Mouse (Mus musculus) skeletal muscle tissue, postnatal 0 days (tissue): ENCODE results near the gene Pcgf1. TPM values are rescaled to one million over a fixed set of nuclear protein-coding genes. Genes with fewer than 3 reads are reported as not detected.

Source experiments
- microRNA counts: library from miRNA; unstranded; fragments of <30 nt; microRNA quantifications from one replicate; lab custom pipeline; 2015
- microRNA-seq, 2 experiments: library from miRNA; unstranded; fragments of <30 nt; microRNA quantifications; one replicate each; pipeline ENCODE4; 2016
- polyA plus RNA-seq: library from polyadenylated mRNA; unstranded; fragments of >200 nt; fragmentation: Nextera tagmentation; extraction: Ambion mirVana; gene quantifications from 2 replicates; pipeline ENCODE4 v1.2.1, GENCODE M21; 2015

Gene Pcgf1
- polyA plus RNA-seq: 10.8 and 11.5 TPM in 2 replicates

DNA sequence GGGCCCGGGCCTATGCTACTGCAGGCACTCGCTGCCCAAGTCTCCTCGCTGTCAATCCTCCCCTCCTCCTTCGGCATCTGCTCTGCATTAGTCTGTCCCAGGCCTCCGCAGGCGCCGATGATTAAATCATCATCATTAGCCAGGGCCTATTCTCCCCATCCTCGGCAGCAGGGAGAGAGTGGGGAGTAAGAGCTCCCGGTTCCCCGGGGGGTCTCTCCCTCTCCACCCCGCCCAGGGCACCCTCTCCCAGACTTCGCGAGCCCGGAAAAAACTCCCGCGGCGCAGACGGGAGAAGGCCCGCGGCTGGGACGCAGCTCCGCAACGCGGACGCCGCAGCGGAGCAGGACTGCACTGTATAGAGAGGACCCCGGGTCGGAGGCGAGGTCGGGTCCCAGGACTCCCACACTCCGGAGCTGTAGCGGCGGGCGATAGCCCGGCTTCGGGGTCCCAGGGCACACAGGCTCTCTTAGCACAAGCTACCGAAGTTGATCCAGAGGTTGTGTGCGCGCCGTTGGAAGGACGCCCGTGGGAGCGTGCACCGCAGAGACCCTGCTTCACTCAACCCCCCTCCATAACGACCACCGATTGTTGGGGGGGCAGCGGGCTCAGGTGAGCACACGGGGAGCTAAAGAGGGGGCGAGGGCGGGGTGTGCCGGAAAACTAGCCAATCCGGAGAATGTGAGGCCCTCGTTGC lies at the start of gene Pcgf1:
TSS of gene Pcgf1 (plus strand) at position 240 of the 694 bp plus-strand sequence.

DNA sequence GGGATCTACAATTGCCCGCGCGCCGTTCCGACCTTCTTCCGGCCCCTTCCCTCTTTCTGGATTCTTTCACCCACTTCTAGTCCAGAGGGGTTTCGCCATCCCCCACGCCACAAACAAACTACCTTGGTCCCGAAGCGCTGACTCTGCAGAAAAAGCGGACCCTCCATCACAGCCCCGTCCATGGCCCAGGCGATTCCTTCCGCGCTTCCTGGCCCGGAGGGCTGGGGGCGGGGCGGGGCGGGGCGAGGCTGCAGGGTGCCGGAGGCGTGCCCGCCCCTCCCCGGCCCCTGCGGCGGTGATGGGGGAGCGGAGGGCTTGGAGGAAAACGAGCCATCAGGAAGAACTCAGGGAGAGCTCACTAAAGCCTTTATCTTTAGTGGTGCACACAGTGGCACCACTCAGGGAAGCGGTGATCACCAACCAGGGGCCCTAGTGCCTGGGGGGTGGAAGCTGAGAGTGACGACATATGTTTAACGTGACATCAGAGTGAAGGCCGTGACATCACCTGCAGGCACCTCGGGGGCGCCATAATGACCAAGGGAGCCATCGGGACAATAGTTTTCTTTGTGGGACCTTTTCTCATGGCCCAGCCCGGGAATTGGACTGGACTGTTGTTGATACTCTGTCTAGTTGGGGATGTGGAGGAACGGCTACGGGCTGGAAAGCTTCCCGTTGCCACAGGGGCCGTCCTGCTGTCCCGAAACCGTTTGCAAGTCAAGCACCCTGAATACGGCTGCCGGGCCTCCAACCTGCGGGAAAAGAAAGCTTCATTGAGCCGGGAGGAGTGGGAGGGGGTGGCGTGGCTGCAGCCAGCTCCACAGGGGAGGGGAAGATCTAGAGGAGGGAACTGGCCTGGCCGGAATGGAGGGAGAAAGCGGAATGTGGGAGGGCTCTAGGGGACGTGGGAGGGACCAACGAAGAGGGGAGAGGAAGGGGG lies 44.2 kb upstream of the Pcgf1 start, which contains the start of the genes Dok1 and Loxl3:
TSS of gene Dok1 (minus strand) at position 223 of the 937 bp plus-strand sequence.
TSS of gene Loxl3 (plus strand) at position 925 of the 937 bp plus-strand sequence.

DNA sequence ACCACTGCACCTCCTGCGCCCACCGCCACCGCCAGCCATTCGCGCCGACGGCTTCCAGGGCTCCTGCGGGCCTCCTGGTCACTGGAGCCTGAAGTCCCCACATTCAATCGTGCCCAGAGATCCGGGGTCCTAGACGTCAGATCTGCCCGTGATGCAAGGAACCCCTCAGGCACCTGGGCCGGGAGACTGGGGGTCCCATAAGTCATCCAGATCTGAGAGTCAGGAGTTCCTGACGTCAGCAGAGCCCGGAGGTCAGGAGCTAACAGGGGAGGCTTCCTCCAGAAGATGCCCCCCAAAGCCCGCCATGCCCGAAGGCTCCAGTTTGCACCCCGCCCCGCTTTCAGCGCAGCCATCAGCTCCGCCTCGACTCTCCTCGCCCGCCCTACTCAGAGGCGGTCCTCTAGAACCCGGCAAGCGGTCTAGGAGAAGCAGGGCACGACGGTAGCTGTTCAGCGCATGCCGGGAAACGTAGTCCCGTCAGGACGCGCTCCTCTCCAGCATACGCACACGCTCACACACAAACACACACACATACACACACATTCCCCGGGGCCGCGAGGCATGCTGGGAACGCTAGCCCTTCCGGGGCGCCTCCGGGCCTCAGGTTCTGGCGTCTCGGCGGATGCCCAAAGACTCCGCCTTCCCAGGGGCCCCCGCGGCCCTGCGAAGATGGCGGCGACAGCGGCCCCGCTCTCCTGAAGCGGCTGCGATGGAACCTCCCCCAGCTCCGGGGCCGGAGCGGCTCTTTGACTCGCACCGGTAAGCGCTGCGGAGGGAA lies 23.4 kb upstream of the Pcgf1 start, which contains the start of gene Aup1:
TSS of gene Aup1 (plus strand) at position 448 of the 778 bp plus-strand sequence.

DNA sequence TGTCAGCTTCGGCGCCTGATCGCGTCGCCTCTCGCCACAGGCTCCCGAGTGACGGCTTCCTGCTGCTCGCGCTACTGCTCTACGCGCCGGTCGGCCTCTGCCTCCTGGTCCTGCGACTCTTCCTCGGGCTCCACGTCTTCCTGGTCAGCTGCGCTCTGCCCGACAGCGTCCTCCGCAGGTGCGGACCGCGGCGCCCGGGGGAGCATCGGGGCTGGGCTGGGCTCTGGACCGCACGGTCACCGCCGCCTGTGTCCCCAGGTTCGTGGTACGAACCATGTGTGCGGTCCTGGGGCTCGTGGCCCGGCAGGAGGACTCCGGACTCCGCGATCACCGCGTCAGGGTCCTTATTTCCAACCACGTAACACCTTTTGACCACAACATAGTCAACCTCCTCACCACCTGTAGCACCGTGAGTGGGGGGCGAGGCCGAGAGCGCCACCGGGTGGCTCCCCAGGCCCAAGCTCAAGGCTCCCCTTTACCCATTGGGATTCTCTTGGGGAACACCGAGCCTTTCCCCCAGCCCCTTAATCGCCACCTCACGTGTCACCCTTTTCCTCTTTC lies 22.7 kb upstream of the Pcgf1 start, which contains the start of gene Htra2:
TSS of gene Htra2 (minus strand) at position 403 of the 561 bp plus-strand sequence.

DNA sequence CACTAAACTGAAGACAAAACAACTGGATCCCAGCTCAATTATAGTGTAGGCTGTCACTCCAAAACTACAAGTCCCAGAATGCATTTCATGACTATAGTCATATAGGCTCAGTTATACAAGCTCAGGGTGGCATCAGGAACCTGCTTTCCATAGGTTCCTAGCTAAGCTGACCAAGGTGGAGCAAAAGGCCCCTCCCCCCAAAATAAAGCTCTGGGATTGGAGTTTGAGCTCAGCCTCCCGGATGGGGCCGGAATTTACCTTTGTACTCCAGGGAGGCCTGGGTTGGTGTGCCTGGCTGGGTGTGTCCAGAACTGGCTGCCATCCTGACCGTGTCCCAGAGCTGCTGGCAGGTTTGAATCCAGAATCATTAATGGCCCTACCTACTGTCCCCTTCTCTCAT lies 19.9 kb upstream of the Pcgf1 start, which contains the start of gene Dqx1:
TSS of gene Dqx1 (plus strand) at position 55 of the 400 bp plus-strand sequence.

DNA sequence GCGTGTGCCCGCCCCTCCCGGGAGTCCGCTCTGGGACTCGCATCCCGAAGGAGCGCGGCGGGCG lies 7.6 kb upstream of the Pcgf1 start, which contains the start of gene Tlx2:
TSS of gene Tlx2 (minus strand) at position 47 of the 64 bp plus-strand sequence.

DNA sequence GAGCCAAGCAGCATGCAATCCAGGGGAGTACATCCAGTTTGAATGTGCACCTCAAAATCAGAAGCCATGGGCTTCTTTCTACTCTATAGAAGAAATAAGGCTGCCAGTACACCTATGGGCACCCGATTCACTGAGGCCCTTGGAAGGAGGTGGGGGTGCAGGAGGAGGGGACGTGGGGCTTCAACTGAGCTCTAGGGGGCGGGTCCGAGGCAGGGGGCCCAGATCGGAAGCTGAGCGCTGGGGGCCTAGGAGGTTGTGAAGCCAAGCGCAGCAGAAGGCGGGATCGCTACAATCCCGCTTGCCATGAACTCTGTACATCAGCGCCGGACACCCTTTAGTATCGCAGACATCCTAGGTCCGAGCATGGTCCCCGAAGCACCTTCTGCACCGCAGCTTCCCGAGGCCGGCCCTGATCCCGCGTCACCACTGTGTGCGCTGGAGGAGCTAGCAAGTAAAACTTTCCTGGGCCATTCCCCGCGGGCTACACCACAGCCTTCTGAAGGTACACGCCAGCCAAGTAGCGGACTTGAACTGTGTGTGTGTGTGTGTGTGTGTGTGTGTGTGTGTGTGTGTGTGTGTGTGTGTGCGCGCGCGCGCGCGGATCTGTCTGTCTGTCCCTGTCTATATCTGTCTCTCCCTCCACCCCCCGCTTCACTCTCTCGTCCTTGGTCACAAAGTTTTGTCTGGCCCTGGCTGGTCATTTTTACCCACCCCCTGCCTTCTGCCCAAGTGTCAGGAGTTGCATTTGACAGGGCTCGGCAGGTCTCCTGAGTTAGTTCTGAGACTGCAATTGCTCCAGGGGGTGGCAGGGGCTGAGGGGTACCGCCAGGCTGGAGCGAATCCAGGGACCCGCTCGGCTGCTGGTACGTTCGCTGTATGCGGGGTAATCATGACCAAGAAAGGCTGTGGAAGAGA lies 8.7 kb downstream of the Pcgf1 start, which contains the start of gene Lbx2:
TSS of gene Lbx2 (plus strand) at position 247 of the 915 bp plus-strand sequence.

DNA sequence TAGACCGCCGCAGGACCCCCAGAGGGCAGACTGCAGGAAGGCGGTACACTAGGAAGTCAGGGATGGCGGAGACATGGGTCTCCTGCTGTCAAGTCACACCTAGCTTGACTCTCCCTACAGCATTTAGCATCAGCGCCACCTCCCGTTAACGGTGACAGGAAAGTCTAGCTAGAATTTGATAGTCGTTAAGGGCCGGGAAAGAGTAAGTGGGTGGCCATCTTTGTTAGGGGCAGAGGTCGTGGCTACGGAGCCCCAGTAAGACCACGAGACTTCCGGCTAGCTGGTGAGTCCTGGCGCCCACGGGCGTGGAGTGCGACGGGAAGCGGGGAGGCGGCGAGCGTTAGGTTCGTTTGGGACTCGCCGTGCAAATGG lies 23.6 kb downstream of the Pcgf1 start, which contains the start of the genes Ccdc142 and Gm42688:
TSS of gene Ccdc142 (plus strand) at position 286 of the 372 bp plus-strand sequence.
TSS of gene Gm42688 (plus strand) at position 302 of the 372 bp plus-strand sequence.

DNA sequence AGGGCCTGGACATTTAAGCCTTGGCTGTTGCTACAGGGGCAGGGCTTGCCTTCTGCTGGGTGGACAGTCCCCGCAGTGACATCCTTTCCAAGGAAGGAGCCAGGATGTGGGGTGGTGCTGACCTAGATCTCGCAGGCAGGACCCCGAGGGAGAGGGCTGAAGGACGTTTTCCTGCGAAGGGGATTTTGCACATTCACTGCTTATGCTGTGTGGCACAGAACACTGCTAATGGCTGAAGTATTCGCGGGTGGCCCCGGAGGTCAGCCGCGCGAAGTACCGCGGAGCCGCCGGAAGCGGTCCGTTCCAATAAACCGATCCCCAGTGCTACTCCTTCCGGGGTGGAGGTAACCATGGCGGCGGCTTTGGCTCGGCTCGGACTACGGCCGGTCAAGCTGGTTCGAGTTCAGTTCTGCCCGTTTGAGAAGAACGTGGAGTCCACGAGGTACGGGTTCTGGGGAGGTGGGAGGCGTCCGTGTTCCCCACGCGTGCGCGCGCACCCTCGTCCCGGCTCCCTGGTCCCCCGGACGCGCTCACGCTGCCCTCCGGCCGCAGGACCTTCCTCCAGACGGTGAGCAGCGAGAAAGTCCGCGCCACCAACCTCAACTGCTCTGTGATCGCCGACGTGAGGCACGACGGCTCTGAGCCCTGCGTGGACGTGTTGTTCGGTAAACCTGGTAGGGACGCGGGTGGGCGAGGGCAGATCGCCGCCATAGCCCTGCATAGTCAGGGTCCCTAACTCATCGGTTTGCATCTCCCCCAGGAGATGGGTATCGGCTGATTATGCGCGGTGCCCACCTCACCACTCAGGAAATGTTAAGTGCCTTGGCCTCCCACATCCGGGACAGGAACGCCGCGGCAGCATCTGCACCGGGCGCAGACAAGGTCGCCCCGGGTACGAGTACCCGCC lies 31.3 kb downstream of the Pcgf1 start, which contains the start of gene Mrpl53:
TSS of gene Mrpl53 (plus strand) at position 279 of the 907 bp plus-strand sequence.

DNA sequence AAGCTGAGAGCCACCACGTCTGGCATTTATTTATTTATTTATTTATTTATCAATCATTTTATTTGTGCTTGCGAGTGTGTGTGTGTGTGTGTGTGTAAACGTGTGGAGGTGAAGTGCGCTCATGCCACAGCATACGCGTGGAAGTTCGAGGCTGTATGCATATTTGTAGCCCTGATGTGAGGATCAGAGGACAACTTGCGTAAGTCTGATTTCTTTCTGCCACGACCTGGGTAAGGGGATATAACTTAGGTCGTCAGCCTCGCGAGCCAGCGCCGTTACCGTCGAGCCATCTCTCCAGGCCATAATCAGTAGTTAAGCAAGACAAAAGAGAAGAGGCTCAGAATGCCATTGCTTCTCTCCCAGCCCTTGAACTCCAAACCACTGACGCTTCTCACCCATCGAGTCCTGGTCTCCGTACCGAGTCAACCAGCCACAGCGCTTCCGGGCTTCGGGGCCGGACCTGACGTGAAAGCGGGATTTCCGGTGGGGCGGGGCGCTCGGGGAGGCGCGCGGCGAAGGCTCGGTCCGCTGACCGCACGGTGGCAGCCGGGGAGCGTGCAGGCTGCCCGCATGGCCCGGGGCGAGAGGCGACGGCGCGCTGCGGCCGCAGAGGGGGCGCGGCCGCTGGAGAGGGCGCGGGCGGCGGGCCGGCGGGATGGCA lies 37.5 kb downstream of the Pcgf1 start, which contains the start of gene Mogs:
TSS of gene Mogs (plus strand) at position 486 of the 661 bp plus-strand sequence.

DNA sequence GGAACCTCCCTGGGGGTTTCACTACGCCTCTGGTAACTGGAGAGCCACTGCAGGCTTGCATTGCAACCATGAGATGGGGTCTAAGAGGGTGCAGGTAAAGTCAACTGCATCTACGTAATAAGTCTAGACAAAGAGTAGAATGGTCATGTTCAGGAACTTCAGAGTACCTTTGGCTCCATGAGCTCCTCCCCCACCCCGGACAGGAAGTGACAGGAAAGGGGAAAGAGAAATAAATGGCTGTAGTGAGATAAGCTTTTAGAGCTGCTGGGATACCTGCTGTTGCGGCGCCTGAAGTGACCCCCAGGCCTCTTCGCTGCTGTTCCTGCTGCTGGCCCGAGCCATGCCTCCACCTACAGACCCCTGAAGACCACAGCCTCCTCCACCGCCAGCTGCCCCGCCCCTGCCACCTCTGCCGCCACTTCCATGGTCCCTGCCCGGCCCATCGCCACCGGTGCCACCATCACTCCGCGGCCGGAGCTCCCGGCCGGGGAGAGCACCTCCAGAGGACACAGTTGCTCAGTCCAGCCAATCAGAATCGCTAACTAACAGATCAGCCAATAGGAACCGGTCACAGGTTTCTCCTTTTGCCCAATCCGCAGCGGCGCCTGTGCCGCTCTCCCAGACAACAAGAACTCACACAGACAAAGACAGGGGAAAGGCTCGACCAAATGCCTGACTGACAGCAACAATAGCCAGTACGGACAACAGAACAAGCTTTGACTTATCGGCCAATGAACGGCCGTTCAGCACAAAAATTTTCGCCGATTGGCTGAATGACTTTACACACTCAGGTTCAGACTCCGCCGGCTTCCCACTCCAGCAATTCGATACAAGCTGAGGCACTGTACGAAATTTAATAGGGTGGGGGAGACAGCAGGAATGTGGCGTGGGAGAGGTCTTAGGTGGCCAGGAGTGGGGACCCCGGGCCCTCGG lies 43.5 kb downstream of the Pcgf1 start, which contains the start of gene Wbp1:
TSS of gene Wbp1 (minus strand) at position 630 of the 933 bp plus-strand sequence.

DNA sequence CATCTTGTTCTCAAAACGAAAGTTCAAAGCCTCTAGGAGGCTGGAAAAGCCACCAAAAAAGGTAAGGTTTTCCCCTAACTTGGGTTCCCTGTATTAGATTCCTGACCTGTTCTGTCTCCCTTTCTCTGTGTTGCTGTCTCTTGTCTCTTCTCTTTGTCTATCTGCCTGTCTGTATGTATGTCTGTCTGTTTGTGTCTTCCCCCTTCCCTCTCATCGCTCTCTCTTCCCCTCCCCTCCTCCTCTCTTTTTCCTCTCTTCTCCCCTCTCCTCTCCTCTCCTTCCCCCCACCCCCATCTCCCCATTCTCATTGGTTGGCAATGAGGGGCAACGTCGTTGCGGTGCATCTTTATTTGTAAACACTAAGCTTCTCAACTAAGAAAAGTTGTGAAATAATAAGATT lies 47.7 kb downstream of the Pcgf1 start, which contains the start of gene Ino80b:
TSS of gene Ino80b (minus strand) at position 101 of the 400 bp plus-strand sequence.

MicroRNAs within 50 kb of the gene (microRNA counts, 519-probe panel; counts per million panel counts)
- 296 counts per million, percentile 58 among the panel's probes with 10 or more counts for microRNA mmu-miR-3470a+mmu-miR-3470b (lab: Ali Mortazavi, UCI)

Small RNA genes within 50 kb of the gene (microRNA-seq; reads per million reads assigned to microRNA genes)
- gene Mir3470a: 0 reads per million in 2 experiments
- 0 reads per million in 2 experiments for gene Mir7040

Other genes with a start within 250 kb of the Pcgf1 start
- gene Sema4f, start 138.1 kb upstream of the Pcgf1 start, polyA plus RNA-seq: 0.72 and 0.87 TPM in 2 replicates
- gene M1ap, start 131.0 kb upstream of the Pcgf1 start, polyA plus RNA-seq: 0.37 TPM in 1 of 2 replicates, not detected in the other
- 4.6 and 5.5 TPM in 2 replicates for gene Dok1, start 44.4 kb upstream of the Pcgf1 start, polyA plus RNA-seq
- gene Loxl3, start 43.7 kb upstream of the Pcgf1 start, polyA plus RNA-seq: 10.7 and 13.4 TPM in 2 replicates
- 107 and 111 TPM in 2 replicates for gene Aup1, start 23.3 kb upstream of the Pcgf1 start, polyA plus RNA-seq
- 49.1 and 50.5 TPM in 2 replicates for gene Htra2, start 22.6 kb upstream of the Pcgf1 start, polyA plus RNA-seq
- 0.12 and 0.21 TPM in 2 replicates for gene Dqx1, start 20.0 kb upstream of the Pcgf1 start, polyA plus RNA-seq
- not detected in 2 replicates for gene Tlx2, start 7.6 kb upstream of the Pcgf1 start, polyA plus RNA-seq
- 0.72 and 0.74 TPM in 2 replicates for gene Lbx2, start 8.5 kb downstream of the Pcgf1 start, polyA plus RNA-seq
- gene Ccdc142, start 23.7 kb downstream of the Pcgf1 start, polyA plus RNA-seq: 1.1 and 1.7 TPM in 2 replicates
- gene Gm42688, start 23.7 kb downstream of the Pcgf1 start, polyA plus RNA-seq: 1.3 and 1.6 TPM in 2 replicates
- gene Mrpl53, start 31.2 kb downstream of the Pcgf1 start, polyA plus RNA-seq: 194 and 207 TPM in 2 replicates
- gene Mogs, start 37.6 kb downstream of the Pcgf1 start, polyA plus RNA-seq: 12.7 and 13.6 TPM in 2 replicates
- gene Wbp1, start 43.7 kb downstream of the Pcgf1 start, polyA plus RNA-seq: 41.1 and 47.1 TPM in 2 replicates
- 6.5 and 9.5 TPM in 2 replicates for gene Ino80b, start 47.6 kb downstream of the Pcgf1 start, polyA plus RNA-seq
- 18.9 and 22.0 TPM in 2 replicates for gene Rtkn, start 57.6 kb downstream of the Pcgf1 start, polyA plus RNA-seq
- gene Wdr54, start 78.5 kb downstream of the Pcgf1 start, polyA plus RNA-seq: 1.1 and 1.5 TPM in 2 replicates
- 0.41 and 0.54 TPM in 2 replicates for gene 1700003E16Rik, start 78.5 kb downstream of the Pcgf1 start, polyA plus RNA-seq
- 56.2 and 58.8 TPM in 2 replicates for gene Dctn1, start 88.1 kb downstream of the Pcgf1 start, polyA plus RNA-seq
- gene Slc4a5, start 142.0 kb downstream of the Pcgf1 start, polyA plus RNA-seq: 0.04 TPM in 1 of 2 replicates, not detected in the other
- gene Mthfd2, start 248.0 kb downstream of the Pcgf1 start, polyA plus RNA-seq: 8.2 and 13.9 TPM in 2 replicates
- gene Mob1a, start 248.1 kb downstream of the Pcgf1 start, polyA plus RNA-seq: 19.0 and 20.2 TPM in 2 replicates